Mouse (Mus musculus) 3134 (cell line): Measurements from ENCODE around the gene Grn.

Experiments used
- DNase-seq: peaks from one replicate; pipeline ENCODE4 v3.0.0-alpha.2; 2011; ENCODE audit warnings: low spot score; ENCODE audit not compliant: insufficient read length; ENCODE audit errors: extremely low read depth

Grn gene

DNA sequence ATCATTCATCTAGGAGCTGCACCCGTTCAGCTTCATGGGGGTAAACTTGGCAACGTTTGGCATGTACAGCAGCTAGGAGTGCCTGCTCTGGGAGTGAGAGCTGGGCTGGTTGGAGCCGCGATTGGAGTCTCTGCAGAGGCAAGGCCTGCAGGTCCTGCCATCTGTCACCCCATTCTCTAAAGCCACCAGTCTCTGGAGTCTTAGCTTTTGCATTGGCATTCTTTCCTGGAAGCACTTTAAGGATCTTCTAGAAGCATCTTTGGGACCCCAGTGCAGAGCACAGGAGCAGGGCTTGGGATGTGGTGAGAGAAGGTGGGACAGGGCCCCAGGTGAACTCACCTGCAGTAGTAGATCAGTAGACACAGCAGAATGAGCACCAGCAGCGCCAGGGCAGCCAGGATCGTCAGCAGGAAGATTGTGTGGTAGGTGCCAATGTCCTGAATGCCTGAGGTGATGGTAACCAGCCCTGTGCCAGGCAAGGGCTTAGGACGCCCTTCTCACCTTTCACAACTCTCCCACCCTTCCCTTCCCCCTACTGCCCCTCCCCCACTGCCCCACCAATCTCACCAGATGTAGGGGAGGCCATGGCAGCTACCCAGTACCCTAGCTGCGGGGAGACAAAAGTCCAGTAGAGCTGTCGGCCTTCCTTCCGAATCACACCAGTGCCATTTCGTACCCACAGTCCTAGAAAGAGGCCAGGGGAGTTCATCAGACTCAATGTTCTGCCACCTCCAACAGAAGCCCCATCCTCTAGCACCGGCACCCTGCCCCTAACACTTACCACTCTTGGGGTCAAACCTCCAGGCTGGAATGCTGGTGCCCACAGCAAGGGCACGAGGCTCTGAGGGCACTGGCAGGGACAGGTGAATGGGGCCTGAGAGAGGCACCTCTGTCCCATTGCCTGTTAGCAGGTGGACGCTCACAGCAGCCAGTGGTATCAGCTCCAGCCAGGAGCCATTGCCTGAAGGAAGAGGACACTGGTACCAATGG is 9.3 kb downstream of the Grn start:
- no peak for DNase-seq

DNA sequence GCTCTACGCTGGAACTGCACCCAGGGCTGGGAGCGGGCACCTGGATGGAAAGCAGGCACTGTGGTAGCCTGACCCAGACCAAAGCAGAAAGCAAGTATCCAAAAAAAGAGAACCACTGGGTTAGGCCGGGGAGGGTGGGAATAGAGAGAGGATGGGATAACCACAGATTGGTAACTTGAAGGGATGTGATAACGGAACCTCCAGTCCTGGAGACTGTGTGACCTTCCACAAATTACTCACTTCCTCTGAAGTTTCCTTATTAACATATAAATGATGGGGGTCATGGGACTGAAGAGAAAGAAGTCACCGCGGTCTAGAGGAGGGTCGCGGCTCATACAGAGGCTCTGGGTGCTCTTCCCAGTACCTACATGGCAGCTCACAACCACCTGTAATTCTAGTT is 10.1 kb downstream of the Grn start:
- DNase-seq: no peak

DNA sequence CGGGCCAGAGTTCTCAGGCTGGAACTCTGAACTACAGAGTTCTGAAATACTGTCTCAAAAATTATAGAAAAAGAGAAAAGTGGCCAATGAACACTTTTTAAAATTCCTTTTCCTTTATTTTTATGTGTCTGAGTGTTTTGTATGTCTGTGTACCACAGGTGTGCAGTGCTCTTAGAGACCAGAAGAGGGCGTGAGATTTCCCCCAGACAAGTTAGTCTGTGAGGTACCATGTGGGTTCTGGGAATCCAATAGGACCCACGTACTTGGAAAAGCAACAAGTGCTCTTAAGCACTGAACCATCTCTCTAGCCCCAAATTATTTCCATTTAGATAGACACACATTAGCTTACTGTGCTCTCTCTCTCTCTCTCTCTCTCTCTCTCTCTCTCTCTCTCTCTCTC is 11.3 kb downstream of the Grn start:
- DNase-seq: no peak

- DNase-seq: no peak
Observed at GRCm38 (mm10) chr11:102442089-102442488, 12.0 kb downstream of the Grn start.

DNA sequence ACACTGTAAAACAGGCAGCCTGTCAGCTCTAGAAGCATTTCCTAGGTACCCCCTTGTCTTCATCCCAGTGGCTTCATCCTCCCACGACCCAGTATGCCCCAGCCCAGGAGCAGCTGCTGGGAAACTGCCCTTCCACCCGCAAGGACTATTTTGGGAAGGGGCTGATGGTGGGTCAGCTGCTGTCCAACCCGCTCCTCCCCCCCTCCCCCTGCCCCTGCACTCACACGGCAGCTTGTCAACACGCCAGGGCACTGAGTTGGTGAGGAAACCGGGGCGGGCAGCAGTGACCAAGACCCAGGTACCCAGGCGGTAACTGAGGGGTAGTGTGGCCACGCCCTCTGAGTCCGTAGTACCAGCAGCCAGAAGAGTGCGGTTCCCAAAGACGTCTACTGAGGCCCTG is 13.6 kb downstream of the Grn start:
- no peak for DNase-seq

GRCm38 (mm10) chr11:102444321-102444720 is 14.2 kb downstream of the Grn start:
- DNase-seq: no peak

- DNase-seq: no peak
Observed at GRCm38 (mm10) chr11:102444781-102445180, 14.7 kb downstream of the Grn start.

DNA sequence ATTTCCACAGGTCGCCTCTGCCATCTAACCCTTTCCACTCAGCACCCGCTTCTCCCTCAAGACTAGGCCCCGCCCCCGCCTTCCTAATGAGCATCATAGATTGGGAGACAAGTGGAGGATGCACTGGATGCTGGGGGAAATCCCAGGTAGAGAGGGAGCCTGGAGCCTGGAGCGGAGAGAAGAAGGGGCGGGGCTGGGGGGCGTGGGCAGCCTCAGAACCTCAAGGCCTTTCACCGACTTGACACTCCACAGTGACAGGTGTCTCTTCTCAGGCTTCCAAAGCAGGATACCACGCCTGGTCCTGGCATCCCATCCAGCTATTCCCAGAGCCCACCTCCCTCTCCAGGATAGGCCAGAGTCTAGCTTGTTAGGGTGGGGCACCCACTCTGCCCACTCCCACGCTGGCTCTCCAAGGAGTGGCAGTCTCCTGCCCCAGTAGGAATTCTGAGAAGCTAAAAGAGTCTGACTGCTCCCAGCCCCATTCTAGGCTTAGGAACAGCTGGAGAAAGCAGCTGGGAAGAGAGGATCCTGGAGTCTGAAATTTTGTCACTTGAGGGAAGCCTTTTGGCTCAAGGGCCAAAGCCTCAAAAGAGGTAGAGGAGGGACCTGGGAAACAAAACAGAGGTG is 15.3 kb downstream of the Grn start:
- no peak for DNase-seq

- no peak for DNase-seq
Observed at GRCm38 (mm10) chr11:102445891-102446361, 15.8 kb downstream of the Grn start.

DNA sequence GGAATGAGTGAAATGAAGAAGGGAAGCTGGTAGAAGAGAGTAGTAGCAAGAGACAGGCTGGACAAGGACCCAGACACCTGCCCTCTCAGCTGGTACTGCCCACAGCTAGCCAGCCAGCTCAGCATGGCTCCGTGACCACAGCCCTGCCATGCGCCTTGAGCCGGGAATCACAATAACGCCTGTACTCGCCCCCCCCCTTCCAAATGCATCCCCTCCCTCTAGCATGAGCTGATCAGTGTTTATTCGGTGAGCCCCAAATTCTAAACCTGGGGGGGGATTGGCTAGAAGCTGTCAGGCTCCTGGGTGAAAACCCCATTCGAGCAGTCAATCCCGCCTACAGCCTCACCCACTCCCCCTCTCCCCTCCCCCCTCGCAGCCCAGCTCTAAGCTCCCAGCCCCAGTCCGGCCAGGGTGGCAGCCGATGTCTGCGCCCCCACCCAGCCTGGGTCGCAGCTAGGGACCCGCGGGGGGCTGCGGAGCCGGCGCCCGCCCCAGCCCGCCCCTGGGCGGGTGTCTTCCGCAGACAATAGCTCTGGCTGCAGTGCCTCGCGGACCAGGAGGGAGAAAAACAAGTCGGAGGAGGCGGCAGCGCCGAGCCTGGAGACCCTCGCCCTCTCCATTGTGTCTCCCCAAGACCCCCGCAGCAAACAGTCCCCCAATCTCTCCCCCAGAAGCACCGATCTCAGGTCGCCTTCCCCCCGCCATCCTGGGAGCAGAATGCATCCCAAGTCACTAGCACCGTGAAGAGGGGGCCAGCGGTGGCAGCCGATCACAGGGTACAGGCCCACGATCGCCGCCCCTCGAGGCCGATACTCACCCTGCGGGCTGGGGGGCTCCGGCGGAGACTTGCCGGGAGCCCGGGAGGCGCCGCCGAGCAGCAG is 16.7 kb downstream of the Grn start:
- DNase-seq: peak; percentile 63

- DNase-seq: peak; percentile 77
Observed at GRCm38 (mm10) chr11:102447497-102447896, 17.4 kb downstream of the Grn start, which contains the start of gene Fam171a2. Gene Fam171a2 (minus strand): TSS chr11:102447682.

DNA sequence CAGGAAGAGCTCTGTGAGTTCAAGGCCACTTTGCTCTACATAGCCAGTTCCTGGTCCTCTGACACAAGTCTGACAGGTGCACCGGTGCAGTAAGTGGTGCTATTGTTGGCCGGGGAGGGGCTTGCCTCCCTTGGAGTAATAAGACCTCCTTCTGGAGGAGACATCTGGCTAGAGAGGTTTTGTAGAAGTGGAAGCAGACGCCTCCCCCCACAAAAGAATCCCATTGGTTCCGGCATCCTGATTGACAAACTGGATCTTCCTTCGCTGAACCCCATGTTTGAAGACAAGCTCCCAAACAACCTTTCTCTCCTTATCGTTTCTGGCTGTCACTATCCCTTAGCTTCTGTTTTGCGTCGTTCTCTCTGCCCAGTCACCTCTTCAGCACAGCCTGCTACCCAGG is 18.2 kb downstream of the Grn start:
- no peak for DNase-seq

GRCm38 (mm10) chr11:102449043-102450008 is 19.2 kb downstream of the Grn start:
- DNase-seq: no peak

DNA sequence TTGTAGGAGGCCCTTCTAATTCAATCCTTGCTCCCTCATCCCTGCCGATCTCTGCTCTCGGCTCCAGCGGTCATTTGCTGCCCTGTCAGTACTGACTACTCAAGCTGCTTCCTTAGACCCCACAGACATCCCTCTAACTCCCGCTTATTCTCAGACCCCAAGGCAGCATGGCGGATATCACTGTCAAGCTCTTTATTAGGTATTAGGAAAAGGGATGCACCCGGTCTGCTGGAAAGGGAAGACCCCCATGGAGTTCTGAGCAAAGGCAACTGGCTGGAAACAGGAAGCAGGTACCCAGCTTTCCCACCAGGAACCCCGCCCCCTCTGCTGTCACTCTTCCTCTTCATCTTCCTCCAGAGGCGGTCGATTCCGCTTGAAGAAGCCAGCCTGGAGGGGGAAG is 23.0 kb downstream of the Grn start:
- no peak for DNase-seq

GRCm38 (mm10) chr11:102455740-102456396 is 25.8 kb downstream of the Grn start:
- DNase-seq: peak; percentile 91

DNA sequence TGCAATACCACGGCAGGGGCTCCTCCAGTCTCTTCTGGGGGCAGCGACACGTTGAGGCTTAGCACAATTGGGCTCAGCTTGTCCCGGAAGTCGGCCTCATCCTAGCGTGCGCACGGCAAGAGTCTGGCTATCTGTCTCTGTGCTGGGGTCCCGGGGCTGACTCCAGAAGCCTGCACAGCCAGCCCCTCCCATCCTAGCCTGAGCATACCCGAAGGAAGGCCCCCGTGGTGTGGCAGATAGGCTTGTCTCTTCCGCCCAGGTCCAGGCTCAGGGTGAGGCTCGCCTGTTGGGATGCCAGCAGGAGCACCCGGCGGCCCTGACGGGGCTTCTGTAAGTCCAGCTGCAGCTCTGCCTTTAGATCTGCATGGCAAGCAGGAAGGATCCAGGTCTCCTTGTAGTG is 30.4 kb downstream of the Grn start:
- DNase-seq: no peak

GRCm38 (mm10) chr11:102461764-102462163 is 31.6 kb downstream of the Grn start:
- no peak for DNase-seq

GRCm38 (mm10) chr11:102464901-102465300 is 34.8 kb downstream of the Grn start:
- no peak for DNase-seq
